Mouse (Mus musculus) forebrain, embryonic 15.5 days (tissue): ENCODE measurements around the gene Prss27. TPM values are rescaled to one million over a fixed set of nuclear protein-coding genes. Genes with fewer than 3 reads are reported as not detected.
"Not testable (repeated sequence)": the region's sequence is repeated elsewhere in the genome, so short reads cannot be mapped to it uniquely, and the experiment has no call there.

Source experiments
- ATAC-seq: fragments of 200-750 bp; cut with Nextera tagmentation; replicated peaks from 2 replicates; pipeline ENCODE4 v1.8.0; 2017; ENCODE audit warnings: mild to moderate bottlenecking, moderate TSS enrichment, moderate library complexity
- H3K27ac ChIP-seq: fragments of 300-500 bp; sonication (generic); replicated peaks from 2 replicates; pipeline ENCODE4 v1.5.1; 2015; ENCODE audit warnings: mild to moderate bottlenecking, inconsistent platforms
- H3K27me3 ChIP-seq: fragments of 300-500 bp; sonication (generic); 2 replicates; pipeline ENCODE4 v1.6.1; 2015; ENCODE audit warnings: inconsistent platforms
- H3K36me3 ChIP-seq: fragments of 300-500 bp; sonication (generic); 2 replicates; pipeline ENCODE4 v1.6.1; 2015; ENCODE audit warnings: mild to moderate bottlenecking, inconsistent platforms
- H3K4me1 ChIP-seq: fragments of 300-500 bp; sonication (generic); 2 replicates; pipeline ENCODE4 v1.6.1; 2015; ENCODE audit warnings: inconsistent platforms
- H3K4me2 ChIP-seq: fragments of 300-500 bp; sonication (generic); replicated peaks from 2 replicates; pipeline ENCODE4 v1.6.1; 2015; ENCODE audit warnings: mild to moderate bottlenecking, inconsistent platforms
- H3K4me3 ChIP-seq: fragments of 300-500 bp; sonication (generic); 2 replicates; pipeline ENCODE4 v1.5.1; 2015; ENCODE audit warnings: mild to moderate bottlenecking, inconsistent platforms
- H3K9ac ChIP-seq: fragments of 300-500 bp; sonication (generic); replicated peaks from 2 replicates; pipeline ENCODE4 v1.6.1; 2015; ENCODE audit warnings: mild to moderate bottlenecking, inconsistent platforms
- H3K9me3 ChIP-seq: fragments of 300-500 bp; sonication (generic); 2 replicates; pipeline ENCODE4 v1.6.1; 2016; ENCODE audit warnings: inconsistent platforms
- WGBS: fragments of 180-500 bp; shearing (Covaris S2); methylation state at CpG from one replicate; pipeline ENCODE4 v1.1.7; 2015; ENCODE audit warnings: mixed read lengths; 5-methylcytosine and 5-hydroxymethylcytosine counted together
- microRNA-seq: library from miRNA; unstranded; fragments of <30 nt; microRNA quantifications from one replicate; pipeline ENCODE4, GENCODE M21; 2016
- polyA plus RNA-seq: library from polyadenylated mRNA; unstranded; fragments of >200 nt; fragmentation: Nextera tagmentation; extraction: Ambion mirVana; gene quantifications from 2 replicates; pipeline ENCODE4 v1.2.1, GENCODE M21; 2015

Prss27 gene
- polyA plus RNA-seq, 1 experiment from 2014 or later, result 0.23 TPM

DNA sequence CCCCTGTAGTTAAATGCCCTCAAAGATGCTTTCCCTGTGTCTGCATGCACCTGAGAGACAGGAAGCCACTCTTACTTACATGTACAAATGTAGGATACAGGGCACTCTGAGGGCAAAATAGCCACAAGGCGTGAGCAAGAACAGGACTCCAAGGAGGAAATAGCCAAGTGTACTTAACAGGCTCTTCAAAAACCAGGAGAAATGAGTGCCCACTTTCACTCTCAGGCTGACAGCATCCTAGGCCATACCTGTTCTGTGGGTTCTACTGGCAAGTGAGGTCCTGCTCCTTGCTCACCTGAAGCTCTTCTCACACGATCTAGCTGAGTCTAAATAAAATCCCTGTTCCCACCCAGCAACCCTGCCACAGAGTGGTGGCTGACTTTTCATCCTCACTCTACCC, 39.2 kb downstream of the Prss27 start:
- no peak overlapping the region for H3K9ac ChIP-seq
- H3K27ac ChIP-seq, result no peak overlapping the region
- H3K4me1 ChIP-seq, result peaks cover 6% of the 10 kb centered on the region
- no peak overlapping the region for H3K4me2 ChIP-seq
- H3K27me3 ChIP-seq, result no peaks in the 10 kb centered on the region
- ATAC-seq, result no peak
- H3K4me3 ChIP-seq, result no peak overlapping the region
- WGBS, result 84% methylated on average over 2 of the region's 2 CpGs
- H3K36me3 ChIP-seq, result peaks cover 37% of the 10 kb centered on the region
- H3K9me3 ChIP-seq, result no peaks in the 10 kb centered on the region

DNA sequence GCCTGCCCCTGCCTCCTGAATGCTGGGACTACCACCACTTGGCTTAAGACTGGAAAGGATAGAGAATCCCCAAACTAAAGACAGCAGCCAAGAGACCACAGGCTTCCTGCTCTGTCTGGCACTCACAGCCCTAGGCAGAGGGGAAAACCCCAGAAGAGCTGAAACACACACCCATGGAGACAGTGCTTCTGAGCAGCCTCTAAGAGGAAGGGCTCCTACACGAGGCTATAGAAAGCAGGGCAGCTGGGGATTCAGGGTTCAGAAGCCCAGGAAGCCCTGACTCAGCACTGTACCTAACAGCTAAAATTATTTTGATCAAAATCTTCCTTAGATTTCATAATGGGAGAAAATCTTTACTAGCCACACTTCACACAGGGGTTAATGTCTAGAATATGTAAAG, 46.6 kb downstream of the Prss27 start:
- no peaks in the 10 kb centered on the region for H3K9me3 ChIP-seq
- WGBS, result 78% methylated on average over 1 of the region's 1 CpGs

DNA sequence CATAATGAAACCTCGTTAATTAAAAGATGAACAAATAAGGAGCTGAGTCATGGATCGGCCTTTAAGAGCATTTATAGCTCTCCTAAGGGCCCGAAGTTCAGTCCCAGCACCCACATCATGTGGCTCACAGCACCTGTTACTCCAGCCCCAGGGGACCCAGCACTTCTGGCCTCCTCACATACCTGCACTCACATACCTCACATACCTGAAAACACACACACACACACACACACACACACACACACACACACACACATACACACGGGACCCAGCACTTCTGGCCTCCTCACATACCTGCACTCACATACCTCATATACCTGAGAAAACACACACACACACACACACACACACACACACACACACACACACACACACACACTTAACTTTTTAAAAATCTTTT, 48.5 kb downstream of the Prss27 start:
- not testable (repeated sequence) for H3K9ac ChIP-seq, H3K4me3 ChIP-seq, H3K27ac ChIP-seq, H3K4me1 ChIP-seq, H3K4me2 ChIP-seq, H3K27me3 ChIP-seq, ATAC-seq, H3K9me3 ChIP-seq
- peaks cover 58% of the 10 kb centered on the region for H3K36me3 ChIP-seq
- WGBS, result 94% methylated on average over 4 of the region's 4 CpGs

More for the DNA sequence above, 46.6 kb downstream of the Prss27 start:
- no peak overlapping the region for H3K27ac ChIP-seq
- peaks cover 45% of the 10 kb centered on the region for H3K36me3 ChIP-seq
- ATAC-seq, result no peak
- H3K9ac ChIP-seq, result no peak overlapping the region
- H3K4me2 ChIP-seq, result no peak overlapping the region
- no peaks in the 10 kb centered on the region for H3K4me1 ChIP-seq
- no peaks in the 10 kb centered on the region for H3K27me3 ChIP-seq
- no peak overlapping the region for H3K4me3 ChIP-seq

DNA sequence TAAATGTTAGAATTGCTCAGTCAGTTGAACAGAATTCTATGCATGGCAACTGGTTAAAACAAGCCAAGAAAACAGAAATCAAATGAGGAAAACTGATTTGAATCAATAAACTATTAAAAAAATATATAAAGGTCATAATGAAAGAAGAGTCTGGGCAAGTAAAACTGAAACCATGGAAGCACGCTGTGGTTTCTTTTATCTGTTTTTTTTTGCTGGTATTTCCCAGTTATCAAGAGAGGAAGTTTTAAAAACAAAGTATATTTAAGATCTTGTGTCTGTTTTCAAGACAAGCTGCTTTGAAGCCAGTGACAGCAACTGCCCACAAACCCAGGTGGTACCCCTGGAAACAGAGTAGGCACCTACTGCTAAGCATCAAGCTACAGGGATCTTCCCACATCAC, 52.6 kb downstream of the Prss27 start:
- Histone ChIP-seq H3K27ac (no peak overlapping the region), H3K4me3 (no peak overlapping the region), H3K4me2 (no peak overlapping the region), H3K4me1 (no peaks in the 10 kb centered on the region), H3K9me3 (no peaks in the 10 kb centered on the region), H3K9ac (no peak overlapping the region), H3K36me3 (peaks cover 64% of the 10 kb centered on the region), H3K27me3 (no peaks in the 10 kb centered on the region)
- WGBS, result 100% methylated on average over 1 of the region's 1 CpGs
- no peak for ATAC-seq

Small RNAs within 50 kb of the gene (microRNA-seq; reads per million reads assigned to microRNA genes)
- not detected for gene Gm27700

Other genes with a start within 250 kb of the Prss27 start
- 562 and 569 TPM in 2 replicates for gene Srrm2, start 247.6 kb upstream of the Prss27 start, polyA plus RNA-seq
- gene Elob, start 209.0 kb upstream of the Prss27 start, polyA plus RNA-seq, result 1,149 and 1,206 TPM in 2 replicates
- not detected in 2 replicates for gene Prss33, start 202.1 kb upstream of the Prss27 start, polyA plus RNA-seq
- not detected in 2 replicates for gene Prss32, start 194.3 kb upstream of the Prss27 start, polyA plus RNA-seq
- gene Prss41, start 194.0 kb upstream of the Prss27 start, polyA plus RNA-seq, result 0.52 and 1.0 TPM in 2 replicates
- not detected in 2 replicates for gene Prss21, start 170.1 kb upstream of the Prss27 start, polyA plus RNA-seq
- not detected in 2 replicates for gene Dcpp1, start 157.3 kb upstream of the Prss27 start, polyA plus RNA-seq
- not detected in 2 replicates for gene Dcpp2, start 157.3 kb upstream of the Prss27 start, polyA plus RNA-seq
- gene Dcpp3, start 120.7 kb upstream of the Prss27 start, polyA plus RNA-seq, result not detected in 2 replicates
- not detected in 2 replicates for gene Sbp, start 96.5 kb upstream of the Prss27 start, polyA plus RNA-seq
- gene Sbpl, start 82.9 kb upstream of the Prss27 start, polyA plus RNA-seq, result not detected in 2 replicates
- not detected in 2 replicates for gene Prss30, start 57.6 kb upstream of the Prss27 start, polyA plus RNA-seq
- not detected in 2 replicates for gene Prss22, start 40.0 kb upstream of the Prss27 start, polyA plus RNA-seq
- gene Kctd5, start 35.3 kb downstream of the Prss27 start, polyA plus RNA-seq, result 89.8 and 92.4 TPM in 2 replicates
- gene Pdpk1, start 112.8 kb downstream of the Prss27 start, polyA plus RNA-seq, result 58.8 and 61.9 TPM in 2 replicates
- gene Amdhd2, start 125.6 kb downstream of the Prss27 start, polyA plus RNA-seq, result 28.7 and 31.5 TPM in 2 replicates
- 872 and 917 TPM in 2 replicates for gene Atp6v0c, start 131.6 kb downstream of the Prss27 start, polyA plus RNA-seq
- 18.8 and 19.5 TPM in 2 replicates for gene Tbc1d24, start 167.4 kb downstream of the Prss27 start, polyA plus RNA-seq
- gene Ntn3, start 171.4 kb downstream of the Prss27 start, polyA plus RNA-seq, result 4.9 and 5.2 TPM in 2 replicates
- gene Tedc2, start 182.7 kb downstream of the Prss27 start, polyA plus RNA-seq, result 13.0 and 13.5 TPM in 2 replicates
- gene Ccnf, start 213.3 kb downstream of the Prss27 start, polyA plus RNA-seq, result 30.1 and 32.7 TPM in 2 replicates